Mouse (Mus musculus): ENCODE results near the gene Gpr68. TPM values are rescaled to one million over a fixed set of nuclear protein-coding genes. Genes with fewer than 3 reads are reported as not detected.

The Gpr68 gene
- polyA plus RNA-seq, 1 experiment from 2014 or later, result 0.53 TPM

GRCm38 (mm10) chr12:100945948-100946347, 38.0 kb upstream of the Gpr68 start:
- peaks cover 34% of the 10 kb centered on the region for H3K36me3 ChIP-seq (ENCODE audit: control insufficient read depth, insufficient read depth, low read length)
- 77% methylated on average over 12 of the region's 12 CpGs for WGBS
- no peak for ATAC-seq (replicated peaks; ENCODE audit: low FRiP score, low TSS enrichment, low read depth)
- no peak for DNase-seq (ENCODE audit: low spot score)
- no peak overlapping the region for H3K27ac ChIP-seq (ENCODE audit: low read depth)
- no peak overlapping the region for H3K9ac ChIP-seq (ENCODE audit: low read length)
- no peaks in the 10 kb centered on the region for H3K27me3 ChIP-seq (replicated peaks; ENCODE audit: control insufficient read depth, insufficient read depth, low read length)
- H3K4me3 ChIP-seq (ENCODE audit: low read depth, low read length), result no peak overlapping the region
- no peaks in the 10 kb centered on the region for H3K4me1 ChIP-seq (replicated peaks; ENCODE audit: control insufficient read depth, insufficient read depth, low read length)
- H3K4me2 ChIP-seq (ENCODE audit: low read length), result no peak overlapping the region
- no peaks in the 10 kb centered on the region for H3K9me3 ChIP-seq (ENCODE audit: control insufficient read depth, low read length)

- 72% methylated on average over 12 of the region's 12 CpGs for WGBS
- ATAC-seq (replicated peaks; ENCODE audit: low FRiP score, low TSS enrichment, low read depth), result no peak
Observed at GRCm38 (mm10) chr12:100945501-100945900, 37.5 kb upstream of the Gpr68 start.

GRCm38 (mm10) chr12:100944921-100945336, 36.9 kb upstream of the Gpr68 start:
- Histone ChIP-seq H3K4me3 (ENCODE audit: low read depth, low read length) (no peak overlapping the region), H3K27ac (ENCODE audit: low read depth) (no peak overlapping the region), H3K9me3 (ENCODE audit: control insufficient read depth, low read length) (no peaks in the 10 kb centered on the region), H3K36me3 (ENCODE audit: control insufficient read depth, insufficient read depth, low read length) (peaks cover 41% of the 10 kb centered on the region), H3K27me3 (replicated peaks; ENCODE audit: control insufficient read depth, insufficient read depth, low read length) (no peaks in the 10 kb centered on the region), H3K4me2 (ENCODE audit: low read length) (no peak overlapping the region), H3K4me1 (replicated peaks; ENCODE audit: control insufficient read depth, insufficient read depth, low read length) (no peaks in the 10 kb centered on the region), H3K9ac (ENCODE audit: low read length) (no peak overlapping the region)
- ATAC-seq (replicated peaks; ENCODE audit: low FRiP score, low TSS enrichment, low read depth) (no peak), DNase-seq (ENCODE audit: low spot score) (no peak)
- 83% methylated on average over 21 of the region's 21 CpGs for WGBS

More at GRCm38 (mm10) chr12:100945501-100945900, 37.5 kb upstream of the Gpr68 start:
- H3K36me3 ChIP-seq (ENCODE audit: control insufficient read depth, insufficient read depth, low read length), result peaks cover 38% of the 10 kb centered on the region
- H3K27ac ChIP-seq (ENCODE audit: low read depth), result no peak overlapping the region
- no peaks in the 10 kb centered on the region for H3K27me3 ChIP-seq (replicated peaks; ENCODE audit: control insufficient read depth, insufficient read depth, low read length)
- no peak for DNase-seq (ENCODE audit: low spot score)
- no peaks in the 10 kb centered on the region for H3K9me3 ChIP-seq (ENCODE audit: control insufficient read depth, low read length)
- no peak overlapping the region for H3K4me2 ChIP-seq (ENCODE audit: low read length)
- H3K4me3 ChIP-seq (ENCODE audit: low read depth, low read length), result no peak overlapping the region
- H3K4me1 ChIP-seq (replicated peaks; ENCODE audit: control insufficient read depth, insufficient read depth, low read length), result no peaks in the 10 kb centered on the region
- H3K9ac ChIP-seq (ENCODE audit: low read length), result no peak overlapping the region

- no peak overlapping the region for H3K9ac ChIP-seq (ENCODE audit: low read length)
- peaks cover 37% of the 10 kb centered on the region for H3K36me3 ChIP-seq (ENCODE audit: control insufficient read depth, insufficient read depth, low read length)
- H3K4me3 ChIP-seq (ENCODE audit: low read depth, low read length), result no peak overlapping the region
- H3K9me3 ChIP-seq (ENCODE audit: control insufficient read depth, low read length), result no peaks in the 10 kb centered on the region
- ATAC-seq (replicated peaks; ENCODE audit: low FRiP score, low TSS enrichment, low read depth), result no peak
- no peak overlapping the region for H3K4me2 ChIP-seq (ENCODE audit: low read length)
- 69% methylated on average over 4 of the region's 4 CpGs for WGBS
- no peak for DNase-seq (ENCODE audit: low spot score)
- no peak overlapping the region for H3K27ac ChIP-seq (ENCODE audit: low read depth)
- no peaks in the 10 kb centered on the region for H3K27me3 ChIP-seq (replicated peaks; ENCODE audit: control insufficient read depth, insufficient read depth, low read length)
- no peaks in the 10 kb centered on the region for H3K4me1 ChIP-seq (replicated peaks; ENCODE audit: control insufficient read depth, insufficient read depth, low read length)
Observed at GRCm38 (mm10) chr12:100943146-100943545, 35.1 kb upstream of the Gpr68 start.

- H3K36me3 ChIP-seq (ENCODE audit: control insufficient read depth, insufficient read depth, low read length), result peaks cover 32% of the 10 kb centered on the region
- H3K9me3 ChIP-seq (ENCODE audit: control insufficient read depth, low read length), result no peaks in the 10 kb centered on the region
- H3K27me3 ChIP-seq (replicated peaks; ENCODE audit: control insufficient read depth, insufficient read depth, low read length), result no peaks in the 10 kb centered on the region
- H3K4me2 ChIP-seq (ENCODE audit: low read length), result no peak overlapping the region
- WGBS, result 78% methylated on average over 3 of the region's 3 CpGs
- ATAC-seq (replicated peaks; ENCODE audit: low FRiP score, low TSS enrichment, low read depth), result no peak
- no peaks in the 10 kb centered on the region; the same call in 1 of the 2 replicates for H3K4me1 ChIP-seq (replicated peaks; ENCODE audit: control insufficient read depth, insufficient read depth, low read length)
- DNase-seq (ENCODE audit: low spot score), result no peak
- H3K4me3 ChIP-seq (ENCODE audit: low read depth, low read length), result no peak overlapping the region
- no peak overlapping the region for H3K9ac ChIP-seq (ENCODE audit: low read length)
- no peak overlapping the region for H3K27ac ChIP-seq (ENCODE audit: low read depth)
Observed at GRCm38 (mm10) chr12:100941361-100941760, 33.4 kb upstream of the Gpr68 start.

GRCm38 (mm10) chr12:100937441-100938360, 29.7 kb upstream of the Gpr68 start:
- Histone ChIP-seq H3K36me3 (ENCODE audit: control insufficient read depth, insufficient read depth, low read length) (peaks cover 24% of the 10 kb centered on the region; the same call in 1 of the 2 replicates), H3K27me3 (replicated peaks; ENCODE audit: control insufficient read depth, insufficient read depth, low read length) (no peaks in the 10 kb centered on the region), H3K4me2 (ENCODE audit: low read length) (no peak overlapping the region), H3K9me3 (ENCODE audit: control insufficient read depth, low read length) (no peaks in the 10 kb centered on the region), H3K27ac (ENCODE audit: low read depth) (no peak overlapping the region), H3K9ac (ENCODE audit: low read length) (no peak overlapping the region), H3K4me3 (ENCODE audit: low read depth, low read length) (no peak overlapping the region), H3K4me1 (replicated peaks; ENCODE audit: control insufficient read depth, insufficient read depth, low read length) (no peaks in the 10 kb centered on the region; the same call in 1 of the 2 replicates)
- ATAC-seq (replicated peaks; ENCODE audit: low FRiP score, low TSS enrichment, low read depth), result no peak
- DNase-seq (ENCODE audit: low spot score), result no peak
- 71% methylated on average over 21 of the region's 21 CpGs for WGBS

GRCm38 (mm10) chr12:100936737-100937136, 28.7 kb upstream of the Gpr68 start:
- Histone ChIP-seq H3K36me3 (ENCODE audit: control insufficient read depth, insufficient read depth, low read length) (peaks cover 29% of the 10 kb centered on the region; the same call in 1 of the 2 replicates), H3K9ac (ENCODE audit: low read length) (no peak overlapping the region), H3K4me3 (ENCODE audit: low read depth, low read length) (no peak overlapping the region), H3K27me3 (replicated peaks; ENCODE audit: control insufficient read depth, insufficient read depth, low read length) (no peaks in the 10 kb centered on the region), H3K4me2 (ENCODE audit: low read length) (no peak overlapping the region), H3K27ac (ENCODE audit: low read depth) (no peak overlapping the region), H3K9me3 (ENCODE audit: control insufficient read depth, low read length) (no peaks in the 10 kb centered on the region), H3K4me1 (replicated peaks; ENCODE audit: control insufficient read depth, insufficient read depth, low read length) (no peaks in the 10 kb centered on the region; the same call in 1 of the 2 replicates)
- DNase-seq (ENCODE audit: low spot score) (no peak), ATAC-seq (replicated peaks; ENCODE audit: low FRiP score, low TSS enrichment, low read depth) (no peak)
- 77% methylated on average over 4 of the region's 4 CpGs for WGBS

- DNase-seq (ENCODE audit: low spot score) (peak; percentile 91), ATAC-seq (replicated peaks; ENCODE audit: low FRiP score, low TSS enrichment, low read depth) (0 out of 2 replicates have a peak, but pooled peaks have one; percentile 16)
- 31% methylated on average over 2 of the region's 2 CpGs for WGBS
Observed at GRCm38 (mm10) chr12:100936116-100936515, 28.1 kb upstream of the Gpr68 start.

More at GRCm38 (mm10) chr12:100936116-100936515, 28.1 kb upstream of the Gpr68 start:
- H3K4me1 ChIP-seq (replicated peaks; ENCODE audit: control insufficient read depth, insufficient read depth, low read length), result no peaks in the 10 kb centered on the region; the same call in 1 of the 2 replicates
- H3K36me3 ChIP-seq (ENCODE audit: control insufficient read depth, insufficient read depth, low read length), result peaks cover 31% of the 10 kb centered on the region
- H3K27me3 ChIP-seq (replicated peaks; ENCODE audit: control insufficient read depth, insufficient read depth, low read length), result no peaks in the 10 kb centered on the region
- H3K27ac ChIP-seq (ENCODE audit: low read depth), result no peak overlapping the region
- no peak overlapping the region for H3K9ac ChIP-seq (ENCODE audit: low read length)
- no peak overlapping the region for H3K4me2 ChIP-seq (ENCODE audit: low read length)
- no peaks in the 10 kb centered on the region for H3K9me3 ChIP-seq (ENCODE audit: control insufficient read depth, low read length)
- H3K4me3 ChIP-seq (ENCODE audit: low read depth, low read length), result no peak overlapping the region
